Mouse (Mus musculus) heart, postnatal 0 days (tissue): ENCODE results near the gene Slc6a4. TPM values are rescaled to one million over a fixed set of nuclear protein-coding genes. Genes with fewer than 3 reads are reported as not detected.

ENCODE experiments used
- ATAC-seq: fragments of 200-750 bp; cut with Nextera tagmentation; 2 replicates; pipeline ENCODE4 v1.8.0; 2017; ENCODE audit warnings: low read depth, moderate number of reproducible peaks, moderate library complexity; ENCODE audit not compliant: insufficient read depth
- DNase-seq: peaks from one replicate; pipeline ENCODE4 v3.0.0-alpha.2; 2016; ENCODE audit warnings: low spot score
- H3K27ac ChIP-seq: fragments of 300-500 bp; sonication (generic); 2 replicates; pipeline ENCODE4 v1.5.1; 2014; ENCODE audit warnings: low read depth, mild to moderate bottlenecking
- H3K27me3 ChIP-seq: fragments of 300-500 bp; sonication (generic); 2 replicates; pipeline ENCODE4 v1.6.1; 2014; ENCODE audit warnings: low read length, mixed read lengths; ENCODE audit not compliant: control insufficient read depth, insufficient read depth
- H3K36me3 ChIP-seq: fragments of 300-500 bp; sonication (generic); replicated peaks from 2 replicates; pipeline ENCODE4 v1.6.1; 2014; ENCODE audit warnings: low read length, mixed read lengths; ENCODE audit not compliant: control insufficient read depth, insufficient read depth
- H3K4me1 ChIP-seq: fragments of 300-500 bp; sonication (generic); 2 replicates; pipeline ENCODE4 v1.6.1; 2014; ENCODE audit warnings: antibody characterized with exemption; ENCODE audit not compliant: control insufficient read depth, insufficient read depth
- H3K4me2 ChIP-seq: fragments of 300-500 bp; sonication (generic); 2 replicates; pipeline ENCODE4 v1.6.1; 2014; ENCODE audit warnings: low read depth, mild to moderate bottlenecking, low read length, moderate library complexity
- H3K4me3 ChIP-seq: fragments of 300-500 bp; sonication (generic); 2 replicates; pipeline ENCODE4 v1.5.1; 2014; ENCODE audit warnings: low read depth, low read length
- H3K9ac ChIP-seq: fragments of 300-500 bp; sonication (generic); replicated peaks from 2 replicates; pipeline ENCODE4 v1.6.1; 2014; ENCODE audit warnings: low read depth, low read length, mixed read lengths
- H3K9me3 ChIP-seq: fragments of 300-500 bp; sonication (generic); replicated peaks from 2 replicates; pipeline ENCODE4 v1.6.1; 2016; ENCODE audit warnings: low read length; ENCODE audit not compliant: control insufficient read depth
- CTCF ChIP-seq: IDR thresholded peaks from 2 replicates; pipeline ENCODE4 v1.5.1; 2016; ENCODE audit warnings: antibody characterized with exemption, control low read depth, low read depth
- EP300 ChIP-seq: IDR thresholded peaks from 2 replicates; pipeline ENCODE4 v1.6.1; 2016; ENCODE audit warnings: antibody characterized with exemption, low read depth
- WGBS: fragments of 180-500 bp; shearing (Covaris S2); extraction: QIAGEN DNeasy Blood & Tissue Kit; methylation state at CpG from one replicate; pipeline ENCODE4 v1.1.7; 2014; 5-methylcytosine and 5-hydroxymethylcytosine counted together
- microRNA counts: library from miRNA; unstranded; fragments of <30 nt; microRNA quantifications from one replicate; lab custom pipeline; 2015
- microRNA-seq: library from miRNA; unstranded; fragments of <30 nt; microRNA quantifications from one replicate; pipeline ENCODE4, GENCODE M21; 2016
- polyA plus RNA-seq: library from polyadenylated mRNA; unstranded; fragments of >200 nt; fragmentation: Nextera tagmentation; extraction: Ambion mirVana; gene quantifications from 2 replicates; pipeline ENCODE4 v1.2.1, GENCODE M21; 2015
- total RNA-seq: library from RNA; depleted of rRNA; stranded (reverse); fragments of >200 nt; gene quantifications from 2 replicates; pipeline ENCODE4 v1.2.3, GENCODE M21; 2014; ENCODE audit warnings: low replicate concordance; rRNA removed

The Slc6a4 gene
- total and polyA plus RNA-seq, 2 experiments from 2014 or later = 0.71 to 1.4 TPM

- no peaks in the 10 kb centered on the region for H3K9me3 ChIP-seq
- H3K9ac ChIP-seq = peak overlapping the region; percentile 70
- ATAC-seq = 0 out of 2 replicates have a peak, but pooled peaks have one; percentile 42
- TF ChIP-seq EP300 (no peak), CTCF (no peak)
- H3K4me1 ChIP-seq = peaks cover 4% of the 10 kb centered on the region
- no peak for DNase-seq
- peak overlapping the region; percentile 95 for H3K4me3 ChIP-seq
- H3K27ac ChIP-seq = peak overlapping the region; percentile 81
- H3K4me2 ChIP-seq = peak overlapping the region; percentile 84
- H3K27me3 ChIP-seq = 0 out of 2 replicates have a peak, but pooled peaks cover 14% of the 10 kb centered on the region
- WGBS = 1% methylated on average over 16 of the region's 16 CpGs
- H3K36me3 ChIP-seq = peaks cover 25% of the 10 kb centered on the region
Observed at GRCm38 (mm10) chr11:77077792-77078191, 79.4 kb downstream of the Slc6a4 start.

- no peak for TF ChIP-seq CTCF
Observed at GRCm38 (mm10) chr11:77078273-77079134, 80.1 kb downstream of the Slc6a4 start, which contains the start of gene Nsrp1. Nsrp1 (minus strand) TSS chr11:77078435.

GRCm38 (mm10) chr11:77079361-77079760 is 81.0 kb downstream of the Slc6a4 start:
- no peaks in the 10 kb centered on the region for H3K9me3 ChIP-seq
- ATAC-seq = no peak
- WGBS = 100% methylated on average over 1 of the region's 1 CpGs
- no peak for DNase-seq
- H3K27ac ChIP-seq = no peak overlapping the region
- H3K4me3 ChIP-seq = no peak overlapping the region
- no peak overlapping the region for H3K4me2 ChIP-seq
- peaks cover 4% of the 10 kb centered on the region for H3K4me1 ChIP-seq
- H3K36me3 ChIP-seq = peaks cover 18% of the 10 kb centered on the region
- H3K9ac ChIP-seq = no peak overlapping the region
- TF ChIP-seq EP300 (no peak), CTCF (no peak)
- 0 out of 2 replicates have a peak, but pooled peaks cover 17% of the 10 kb centered on the region for H3K27me3 ChIP-seq

More at GRCm38 (mm10) chr11:77078273-77079134, 80.1 kb downstream of the Slc6a4 start, which contains the start of gene Nsrp1:
- H3K4me3 ChIP-seq = peak within 1 kb of the TSS; percentile 95
- WGBS = 3% methylated on average over 48 of the region's 48 CpGs
- H3K27ac ChIP-seq = peak within 1 kb of the TSS; percentile 81
- DNase-seq (peak; percentile 92), ATAC-seq (peak; percentile 99)
- 0 out of 2 replicates have a peak, but pooled peaks cover 17% of the 10 kb centered on the region for H3K27me3 ChIP-seq
- H3K4me1 ChIP-seq = peaks cover 4% of the 10 kb centered on the region
- H3K4me2 ChIP-seq = peak within 1 kb of the TSS; percentile 84
- H3K9me3 ChIP-seq = no peaks in the 10 kb centered on the region
- peak within 1 kb of the TSS; percentile 70 for H3K9ac ChIP-seq
- peaks cover 24% of the 10 kb centered on the region for H3K36me3 ChIP-seq

MicroRNA genes within 50 kb of the gene (microRNA counts, 519-probe panel; counts per million panel counts)
- 3,877 counts per million, percentile 47 among the panel's probes with 10 or more counts for microRNA mmu-miR-423-3p (lab: Ali Mortazavi, UCI)
- microRNA mmu-miR-423-5p (lab: Ali Mortazavi, UCI) = 3,513 counts per million, percentile 40 among the panel's probes with 10 or more counts

Small RNAs within 50 kb of the gene (microRNA-seq; reads per million reads assigned to microRNA genes)
- gene Mir423 = 1,334 reads per million, percentile 82 among the genes with 10 or more reads in this experiment

Other genes with a start within 250 kb of the Slc6a4 start
- 15.3 and 35.4 TPM in 2 replicates for gene Gosr1, start 235.0 kb upstream of the Slc6a4 start, total RNA-seq
- 15.4 and 16.8 TPM in 2 replicates for gene Gosr1, start 235.0 kb upstream of the Slc6a4 start, polyA plus RNA-seq
- gene Cpd, start 151.6 kb upstream of the Slc6a4 start, total RNA-seq = 58.6 and 66.9 TPM in 2 replicates
- gene Cpd, start 151.6 kb upstream of the Slc6a4 start, polyA plus RNA-seq = 7.6 and 8.6 TPM in 2 replicates
- gene Tmigd1, start 96.4 kb upstream of the Slc6a4 start, total RNA-seq = not detected in 2 replicates
- 0.41 and 0.56 TPM in 2 replicates for gene Tmigd1, start 96.4 kb upstream of the Slc6a4 start, polyA plus RNA-seq
- 40.2 and 92.9 TPM in 2 replicates for gene Blmh, start 73.8 kb upstream of the Slc6a4 start, total RNA-seq
- 63.1 and 63.7 TPM in 2 replicates for gene Blmh, start 73.8 kb upstream of the Slc6a4 start, polyA plus RNA-seq
- gene Nsrp1, start 79.8 kb downstream of the Slc6a4 start, total RNA-seq = 0.57 and 3.7 TPM in 2 replicates
- gene Nsrp1, start 79.8 kb downstream of the Slc6a4 start, polyA plus RNA-seq = 45.1 and 50.2 TPM in 2 replicates
- gene Efcab5, start 190.4 kb downstream of the Slc6a4 start, total RNA-seq = 0.04 and 0.27 TPM in 2 replicates
- gene Efcab5, start 190.4 kb downstream of the Slc6a4 start, polyA plus RNA-seq = 0.25 and 0.29 TPM in 2 replicates
- gene Ssh2, start 217.7 kb downstream of the Slc6a4 start, total RNA-seq = 60.6 and 61.8 TPM in 2 replicates
- gene Ssh2, start 217.7 kb downstream of the Slc6a4 start, polyA plus RNA-seq = 17.9 and 21.0 TPM in 2 replicates